Mouse (Mus musculus) spleen, adult 2 months (tissue): Measurements from ENCODE around the gene App.

ENCODE experiments used
- CTCF ChIP-seq: fragments of 200-500 bp; IDR thresholded peaks from 2 replicates; pipeline ENCODE4 v1.5.1; 2011; ENCODE audit warnings: mild to moderate bottlenecking, inconsistent platforms; ENCODE audit not compliant: insufficient read depth, insufficient read length, insufficient replicate concordance; ENCODE audit errors: extremely low read depth
- POLR2A ChIP-seq: fragments of 200-500 bp; IDR thresholded peaks from 2 replicates; pipeline ENCODE4 v1.6.1; 2011; ENCODE audit warnings: low read depth, low read length, inconsistent platforms

GRCm38 (mm10) chr16:85108486-85108885 lies 65.1 kb downstream of the App start:
- TF ChIP-seq CTCF = no peak
- TF ChIP-seq POLR2A = no peak
